ENCODE assay signal across 8 mouse cellular contexts in the genomic region with DNA sequence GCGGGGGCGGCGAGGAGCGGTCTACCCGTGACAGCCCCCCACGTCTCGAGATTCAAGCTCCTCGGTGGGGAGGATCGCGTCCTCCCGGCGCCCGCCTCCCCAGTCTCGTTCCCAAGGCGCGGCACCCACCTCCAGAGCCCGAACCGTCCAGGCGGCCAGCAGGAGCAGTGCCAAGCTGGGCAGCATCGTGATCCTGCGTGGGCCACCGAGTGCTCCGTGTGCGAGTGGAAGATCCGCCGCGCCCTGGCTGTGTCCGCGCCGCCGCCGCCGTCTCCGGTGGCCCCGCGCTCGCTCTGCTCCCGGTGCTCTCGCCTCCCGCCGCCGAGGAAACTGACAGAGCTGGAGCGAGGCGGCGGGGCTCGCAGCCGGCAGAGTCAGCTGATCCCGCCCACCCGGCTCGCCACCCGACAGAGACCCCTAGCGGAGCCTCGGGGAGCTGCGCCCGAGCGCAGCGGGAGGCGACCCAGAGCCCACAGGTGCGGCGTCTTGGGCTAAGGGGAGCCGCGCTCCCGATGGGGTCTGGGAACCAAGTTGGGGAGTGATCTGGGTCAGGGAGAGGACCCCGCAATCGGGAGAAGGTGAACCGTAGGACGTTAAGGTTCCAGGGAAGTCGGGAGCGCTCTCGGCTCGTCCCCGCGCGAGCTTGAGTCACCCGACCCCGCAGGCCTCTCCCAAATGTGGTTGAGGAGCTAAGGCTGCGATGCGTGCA. TPM values are rescaled to one million over a fixed set of nuclear protein-coding genes. Genes with fewer than 3 reads are reported as not detected.
DNase-seq lines count a peak whose midpoint lies in the region; ATAC-seq and TF ChIP-seq lines count a peak whose summit lies in the region.

App (minus strand) TSS at position 394 of the 709 bp plus-strand sequence.

- peak within 1 kb of the TSS; percentile 100 for H3K4me3 ChIP-seq in cortical plate, adult 2 months (ENCODE audit: insufficient read depth, low read length)

- H3K4me1 ChIP-seq in cortical plate, adult 2 months (ENCODE audit: control insufficient read depth, insufficient read depth, low read length): peaks cover 12% of the 10 kb centered on the region

- peak; percentile 89 for ATAC-seq in megakaryocyte progenitor cell, adult 5-6 weeks (replicated peaks; ENCODE audit: poor library complexity)

- DNase-seq in adipocyte (ENCODE audit: low spot score): peak; percentile 83
- DNase-seq in gastrocnemius, postnatal 10 days: peak; percentile 95
- peak; percentile 56 for DNase-seq in induced T-regulatory cell, adult 2 months (ENCODE audit: low read depth)
- DNase-seq in left cerebral cortex, postnatal 10 days (ENCODE audit: extremely low spot score in 1 of 2, low spot score in 2 of 2): peak; percentile 81 to 93
- peak; percentile 91 for DNase-seq in right cerebral cortex, postnatal 14 days
- DNase-seq in urinary bladder, postnatal 25 days (ENCODE audit: low spot score): peak; percentile 96

- peak; percentile 83 for TF ChIP-seq POLR2A in cortical plate, adult 2 months (IDR thresholded peaks at IDR 0.05; ENCODE audit: extremely low read depth, insufficient read depth, low read length)

- H3K27ac ChIP-seq in cortical plate, adult 2 months (ENCODE audit: insufficient read depth, low read length): peak within 1 kb of the TSS; percentile 99

- intact Hi-C loops in left cerebral cortex, postnatal 10 days (cut with DNase I): loop anchor here (2.0 to 10.0 kb wide), 3 partner anchors 81 to 501 kb away; no protein-coding TSS in a partner anchor

- TF ChIP-seq CTCF in cortical plate, adult 2 months (IDR thresholded peaks at IDR 0.05; ENCODE audit: extremely low read depth, insufficient read depth, low read length): peak; percentile 34; the same call in 1 of the 2 replicates

RNA-seq across cellular contexts. Expression of gene App, which starts in this region (rescaled TPM):
- 1,072 and 1,099 TPM in 2 replicates for polyA plus RNA-seq in cortical plate, adult 2 months (2012; rRNA removed)
- total RNA-seq in gastrocnemius, postnatal 10 days (2021): 100 to 1,000 TPM; 188 to 221 TPM
- total RNA-seq in left cerebral cortex, postnatal 10 days (2021): 1,000 to 10,000 TPM; 1,138 to 1,191 TPM
- total RNA-seq in megakaryocyte progenitor cell, adult 5-6 weeks (2015): 109 and 111 TPM in 2 replicates
- 114 and 137 TPM in 2 replicates for total RNA-seq in megakaryocyte progenitor cell, adult 5-6 weeks (2017)

Comparison
In these comparisons a context has a peak if more than half of its experiments do, and no peak if none do; other contexts are left out.
1. Peak in every context shown above with its lines: DNase-seq, ATAC-seq, H3K4me3 ChIP-seq and H3K27ac ChIP-seq.
2. RNA of gene App (total RNA-seq): 1,138 to 1,191 TPM in left cerebral cortex, postnatal 10 days; 188 to 221 TPM in gastrocnemius, postnatal 10 days and 109 to 137 TPM in megakaryocyte progenitor cell, adult 5-6 weeks; every median in the first group is over 4 times any median in the second.